Mouse (Mus musculus) MEL-GATA-1-ER (cell line): Measurements from ENCODE around the gene Scgb1b17.
"Not testable (repeated sequence)": the region's sequence is repeated elsewhere in the genome, so short reads cannot be mapped to it uniquely, and the experiment has no call there.

Source experiments
- DNase-seq: peaks from one replicate; pipeline ENCODE4 v3.0.0-alpha.2; 2012; ENCODE audit warnings: low read depth; ENCODE audit errors: extremely low read depth

The Scgb1b17 gene

DNA sequence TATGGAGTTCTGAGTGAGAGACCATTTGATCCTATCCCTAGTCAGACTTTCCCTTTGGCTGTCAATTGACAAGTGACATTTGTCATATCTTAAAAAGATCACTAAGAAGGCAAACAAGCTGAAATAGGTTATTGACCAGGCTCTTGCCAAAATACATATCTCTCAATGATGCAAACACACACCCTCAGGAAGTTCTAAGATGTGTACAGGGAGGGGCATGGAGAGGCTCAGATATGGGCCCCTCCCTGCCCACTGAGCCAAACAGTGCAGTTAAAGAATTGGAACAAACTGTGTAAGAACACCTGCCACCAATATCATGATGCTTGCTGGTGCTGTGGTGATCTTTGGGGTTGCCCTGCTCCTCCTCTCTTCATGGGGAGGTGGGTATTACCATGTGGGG, at the start of gene Scgb1b17:
TSS of gene Scgb1b17 (plus strand) at position 301 of the 400 bp plus-strand sequence.
- DNase-seq, result not testable (repeated sequence)

DNA sequence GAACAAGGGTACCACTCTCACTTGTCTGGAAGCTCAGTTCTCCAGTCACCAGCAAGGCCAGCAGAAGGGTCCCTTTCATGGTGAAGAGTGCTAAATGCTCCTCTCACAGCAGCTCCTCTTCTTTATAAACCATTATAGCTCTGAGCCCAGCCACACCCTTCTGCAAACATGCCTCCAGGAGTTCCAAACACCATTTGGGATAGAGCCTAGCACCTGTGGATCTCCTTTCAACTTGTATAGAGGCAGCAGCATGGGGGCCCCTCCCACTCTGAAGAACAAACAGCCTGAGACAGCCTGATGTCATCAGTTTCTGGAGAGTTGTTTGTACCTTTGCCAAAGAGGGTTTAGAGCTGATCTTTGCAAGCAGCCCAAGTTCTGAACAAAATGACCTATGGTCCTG, 6.8 kb upstream of the Scgb1b17 start, which contains the start of gene Scgb2b17:
TSS of gene Scgb2b17 (minus strand) at position 101 of the 400 bp plus-strand sequence.
- DNase-seq, result not testable (repeated sequence)
